ENCODE assay signal across 18 mouse cellular contexts in genomic region chr1:173359590-173360290, GRCm38 (mm10). TPM values are rescaled to one million over a fixed set of nuclear protein-coding genes. Genes with fewer than 3 reads are reported as not detected.
DNase-seq lines count a peak whose midpoint lies in the region; ATAC-seq lines count a peak whose summit lies in the region.
"Had no signal": no experiment of that assay in that cellular context is flagged by ENCODE, and none has a peak within 500 bp of the region (broad histone marks: within the 10 kb centered on the region; RNA-seq: fewer than 3 reads in every experiment).

No protein-coding gene starts in this region.

- no peak overlapping the region for H3K9ac ChIP-seq in midbrain, embryonic 12.5 days (replicated peaks)
- no peak overlapping the region for H3K9ac ChIP-seq in midbrain, embryonic 11.5 days (ENCODE audit: low read length)
- H3K9ac ChIP-seq in hindbrain, embryonic 14.5 days = no peak overlapping the region
- H3K9ac ChIP-seq: heart, embryonic 15.5 days; limb, embryonic 12.5 days; liver, embryonic 14.5 days had no signal

- H3K27me3 ChIP-seq in midbrain, embryonic 12.5 days = no peaks in the 10 kb centered on the region
- H3K27me3 ChIP-seq in midbrain, embryonic 11.5 days (ENCODE audit: control insufficient read depth, insufficient read depth, low read length) = no peaks in the 10 kb centered on the region
- no peaks in the 10 kb centered on the region for H3K27me3 ChIP-seq in hindbrain, embryonic 14.5 days (ENCODE audit: control insufficient read depth, insufficient read depth, low read length)

- H3K36me3 ChIP-seq in midbrain, embryonic 12.5 days = peaks cover 4% of the 10 kb centered on the region; the same call in 1 of the 2 replicates
- H3K36me3 ChIP-seq in midbrain, embryonic 11.5 days (ENCODE audit: control insufficient read depth, insufficient read depth, low read length) = no peaks in the 10 kb centered on the region
- H3K36me3 ChIP-seq in hindbrain, embryonic 14.5 days (replicated peaks; ENCODE audit: control insufficient read depth, insufficient read depth) = peaks cover 27% of the 10 kb centered on the region; the same call in 1 of the 2 replicates
- H3K36me3 ChIP-seq: heart, embryonic 15.5 days; limb, embryonic 12.5 days had no signal

- no peaks in the 10 kb centered on the region for H3K9me3 ChIP-seq in midbrain, embryonic 12.5 days
- no peaks in the 10 kb centered on the region for H3K9me3 ChIP-seq in midbrain, embryonic 11.5 days (ENCODE audit: control insufficient read depth, low read length)
- H3K9me3 ChIP-seq in hindbrain, embryonic 14.5 days (ENCODE audit: control insufficient read depth, low read length) = no peaks in the 10 kb centered on the region
- H3K9me3 ChIP-seq: heart, embryonic 15.5 days; limb, embryonic 12.5 days; megakaryocyte, embryonic 14.5 days had no signal

- H3K4me3 ChIP-seq in midbrain, embryonic 12.5 days = no peak overlapping the region
- no peak overlapping the region for H3K4me3 ChIP-seq in midbrain, embryonic 11.5 days (ENCODE audit: low read depth, low read length)
- H3K4me3 ChIP-seq in hindbrain, embryonic 14.5 days (replicated peaks; ENCODE audit: low read length) = no peak overlapping the region
- H3K4me3 ChIP-seq: heart, embryonic 15.5 days; limb, embryonic 12.5 days; megakaryocyte, embryonic 14.5 days had no signal

- WGBS in midbrain, embryonic 12.5 days = 74% methylated on average over 4 of the region's 4 CpGs
- WGBS in midbrain, embryonic 11.5 days = 75% methylated on average over 4 of the region's 4 CpGs
- WGBS in hindbrain, embryonic 14.5 days = 41% methylated on average over 4 of the region's 4 CpGs

- no peak overlapping the region for H3K4me2 ChIP-seq in midbrain, embryonic 12.5 days (replicated peaks)
- no peak overlapping the region for H3K4me2 ChIP-seq in midbrain, embryonic 11.5 days
- no peak overlapping the region for H3K4me2 ChIP-seq in hindbrain, embryonic 14.5 days (replicated peaks)
- H3K4me2 ChIP-seq: heart, embryonic 15.5 days; limb, embryonic 12.5 days had no signal

- H3K27ac ChIP-seq in midbrain, embryonic 12.5 days (replicated peaks) = 0 out of 2 replicates have a peak overlapping the region, but pooled peaks have one; percentile 17
- H3K27ac ChIP-seq in midbrain, embryonic 11.5 days (ENCODE audit: low read depth, low read length) = no peak overlapping the region
- H3K27ac ChIP-seq in hindbrain, embryonic 14.5 days = 0 out of 2 replicates have a peak overlapping the region, but pooled peaks have one; percentile 5
- H3K27ac ChIP-seq: heart, embryonic 15.5 days; limb, embryonic 12.5 days; liver, embryonic 14.5 days; stomach, postnatal 0 days had no signal

- ATAC-seq in midbrain, embryonic 12.5 days (ENCODE audit: low FRiP score, low read depth) = no peak
- no peak for ATAC-seq in midbrain, embryonic 11.5 days (ENCODE audit: low FRiP score)
- no peak for ATAC-seq in hindbrain, embryonic 14.5 days (ENCODE audit: low FRiP score)
- ATAC-seq: CD4-positive, CD25-positive, alpha-beta regulatory T cell, adult 4 months had no signal

- peaks cover 11% of the 10 kb centered on the region for H3K4me1 ChIP-seq in midbrain, embryonic 12.5 days
- 0 out of 2 replicates have a peak, but pooled peaks cover 2% of the 10 kb centered on the region for H3K4me1 ChIP-seq in midbrain, embryonic 11.5 days (ENCODE audit: control insufficient read depth, insufficient read depth, low read length)
- peaks cover 42% of the 10 kb centered on the region for H3K4me1 ChIP-seq in hindbrain, embryonic 14.5 days (replicated peaks; ENCODE audit: control insufficient read depth, insufficient read depth, low read length)
- H3K4me1 ChIP-seq: heart, embryonic 15.5 days; limb, embryonic 12.5 days had no signal

- no peak for DNase-seq in midbrain, embryonic 11.5 days (ENCODE audit: low spot score, missing footprints)
- peak; percentile 81 for DNase-seq in cerebellum, adult 11 months
- DNase-seq in cerebellum, adult 8-10 months = peak; percentile 83
- no peak for DNase-seq in hindbrain, embryonic 14.5 days (ENCODE audit: low spot score)
- DNase-seq in spleen, postnatal 36 days (ENCODE audit: low spot score in 2 of 2) = no peak
- DNase-seq in adrenal gland, postnatal 36 days = no peak
- no peak for DNase-seq in urinary bladder, adult 18-20 months (ENCODE audit: low spot score in 2 of 2)
- DNase-seq: adrenal gland, adult 8-10 months; heart, adult 18-20 months; lung, postnatal 10 days; thymus, postnatal 36 days had no signal

RNA-seq across cellular contexts. Expression of gene Cadm3, which starts 7.8 kb away (rescaled TPM):
- polyA plus RNA-seq in midbrain, embryonic 12.5 days (2016; fragmentation: Nextera tagmentation; extraction: Ambion mirVana) = 21.6 and 22.8 TPM in 2 replicates
- polyA plus RNA-seq in midbrain, embryonic 11.5 days (2014; fragmentation: Nextera tagmentation; extraction: Ambion mirVana) = 19.4 and 22.9 TPM in 2 replicates
- 138 and 157 TPM in 2 replicates for polyA plus RNA-seq in hindbrain, embryonic 14.5 days (2014; fragmentation: Nextera tagmentation; extraction: Ambion mirVana)
- 1 to 10 TPM; 6.8 to 9.3 TPM for total RNA-seq in adrenal gland, postnatal 36 days (2021)
- polyA plus RNA-seq: CD4-positive, CD25-positive, alpha-beta regulatory T cell, adult 4 months had no signal

RNA-seq across cellular contexts. Expression of gene Aim2, which starts 9.1 kb away (rescaled TPM):
- 6.4 and 7.0 TPM in 2 replicates for polyA plus RNA-seq in midbrain, embryonic 12.5 days (2016; fragmentation: Nextera tagmentation; extraction: Ambion mirVana)
- polyA plus RNA-seq in midbrain, embryonic 11.5 days (2014; fragmentation: Nextera tagmentation; extraction: Ambion mirVana) = 4.1 and 6.6 TPM in 2 replicates
- polyA plus RNA-seq in hindbrain, embryonic 14.5 days (2014; fragmentation: Nextera tagmentation; extraction: Ambion mirVana) = 1.3 and 1.4 TPM in 2 replicates
- 1 to 10 TPM in 1 of 2 experiments, under 1 TPM in 1; 0.53 to 2.1 TPM for total RNA-seq in adrenal gland, postnatal 36 days (2021)

RNA-seq across cellular contexts. Expression of gene Ackr1, which starts 26.2 kb away (rescaled TPM):
- 7.1 and 7.3 TPM in 2 replicates for polyA plus RNA-seq in midbrain, embryonic 12.5 days (2016; fragmentation: Nextera tagmentation; extraction: Ambion mirVana)
- 3.5 and 5.4 TPM in 2 replicates for polyA plus RNA-seq in midbrain, embryonic 11.5 days (2014; fragmentation: Nextera tagmentation; extraction: Ambion mirVana)
- 23.4 and 24.0 TPM in 2 replicates for polyA plus RNA-seq in hindbrain, embryonic 14.5 days (2014; fragmentation: Nextera tagmentation; extraction: Ambion mirVana)
- 1 to 10 TPM; 1.6 to 2.8 TPM for total RNA-seq in adrenal gland, postnatal 36 days (2021)
- polyA plus RNA-seq: CD4-positive, CD25-positive, alpha-beta regulatory T cell, adult 4 months had no signal

Comparison
In these comparisons a context has a peak if more than half of its experiments do, and no peak if none do; other contexts are left out.
1. DNase-seq: peak in cerebellum, adult 11 months (single experiment) and cerebellum, adult 8-10 months (single experiment); none in midbrain, embryonic 11.5 days (single experiment), hindbrain, embryonic 14.5 days (single experiment), spleen, postnatal 36 days (0 of 2), adrenal gland, postnatal 36 days (0 of 2) and urinary bladder, adult 18-20 months (0 of 2).